Mouse (Mus musculus) midbrain, embryonic 10.5 days (tissue): Measurements from ENCODE around the gene Pdzd8. TPM values are rescaled to one million over a fixed set of nuclear protein-coding genes. Genes with fewer than 3 reads are reported as not detected.

Source experiments
- DNase-seq: peaks from one replicate; pipeline ENCODE4 v3.0.0-alpha.2; 2017; ENCODE audit warnings: low spot score
- H3K27ac ChIP-seq: fragments of 300-500 bp; sonication (generic); replicated peaks from 2 replicates; pipeline ENCODE4 v1.5.1; 2016; ENCODE audit warnings: mild to moderate bottlenecking
- H3K27me3 ChIP-seq: fragments of 300-500 bp; sonication (generic); 2 replicates; pipeline ENCODE4 v1.6.1; 2016; ENCODE audit warnings: low read depth, mild to moderate bottlenecking; ENCODE audit not compliant: poor library complexity, severe bottlenecking
- H3K36me3 ChIP-seq: fragments of 300-500 bp; sonication (generic); 2 replicates; pipeline ENCODE4 v1.6.1; 2016; ENCODE audit warnings: mild to moderate bottlenecking, moderate library complexity
- H3K4me1 ChIP-seq: fragments of 300-500 bp; sonication (generic); 2 replicates; pipeline ENCODE4 v1.6.1; 2016
- H3K4me3 ChIP-seq: fragments of 300-500 bp; sonication (generic); 2 replicates; pipeline ENCODE4 v1.5.1; 2016; ENCODE audit warnings: mild to moderate bottlenecking, moderate library complexity
- H3K9me3 ChIP-seq: fragments of 300-500 bp; sonication (generic); replicated peaks from 2 replicates; pipeline ENCODE4 v1.6.1; 2016; ENCODE audit warnings: mild to moderate bottlenecking
- WGBS: fragments of 180-500 bp; shearing (Covaris S2); methylation state at CpG from one replicate; pipeline ENCODE4 v1.1.7; 2016; 5-methylcytosine and 5-hydroxymethylcytosine counted together
- polyA plus RNA-seq: library from polyadenylated mRNA; unstranded; fragments of >200 nt; fragmentation: Nextera tagmentation; extraction: Ambion mirVana; gene quantifications from 2 replicates; pipeline ENCODE4 v1.2.1, GENCODE M21; 2016

The Pdzd8 gene
- polyA plus RNA-seq, 1 experiment from 2014 or later: 8.1 TPM

DNA sequence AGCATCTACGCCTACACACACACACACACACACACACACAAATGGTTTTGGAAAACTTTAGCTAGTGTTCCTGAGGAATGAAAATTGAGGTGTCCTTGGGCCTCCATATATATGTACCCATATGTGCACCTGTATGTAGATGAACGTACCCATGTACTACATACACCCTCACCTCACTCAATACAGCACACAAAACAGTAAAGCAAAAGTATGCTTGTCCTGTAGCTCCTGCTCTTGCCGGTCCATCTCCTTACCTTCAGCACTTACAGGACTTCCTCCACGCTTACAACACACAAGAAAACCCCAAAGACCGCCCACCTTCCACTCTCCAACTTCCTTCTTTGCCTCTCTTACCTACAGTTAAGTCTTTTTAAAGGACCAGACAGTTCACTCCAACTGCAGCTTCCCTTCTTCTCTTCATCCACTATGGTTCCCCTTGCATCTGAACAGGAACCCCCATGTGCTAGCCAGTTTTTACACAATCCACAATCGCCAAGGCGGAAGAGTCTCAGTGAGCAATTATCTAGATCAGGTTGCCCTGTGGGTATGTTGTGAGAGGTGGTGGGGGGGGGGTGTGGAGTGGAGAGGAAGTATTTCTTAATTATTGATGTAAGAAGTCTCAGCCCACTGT is 4.8 kb upstream of the Pdzd8 start:
- DNase-seq: no peak
- H3K4me3 ChIP-seq: no peak overlapping the region
- WGBS: 88% methylated on average over 7 of the region's 7 CpGs
- H3K4me1 ChIP-seq: peaks cover 10% of the 10 kb centered on the region
- H3K27me3 ChIP-seq: peaks cover 9% of the 10 kb centered on the region; the same call in 1 of the 2 replicates
- no peaks in the 10 kb centered on the region for H3K9me3 ChIP-seq
- H3K36me3 ChIP-seq: no peaks in the 10 kb centered on the region
- no peak overlapping the region for H3K27ac ChIP-seq

GRCm38 (mm10) chr19:59349329-59349960 is 3.9 kb upstream of the Pdzd8 start:
- Histone ChIP-seq H3K27ac (no peak overlapping the region), H3K9me3 (no peaks in the 10 kb centered on the region), H3K36me3 (no peaks in the 10 kb centered on the region), H3K27me3 (peaks cover 4% of the 10 kb centered on the region; the same call in 1 of the 2 replicates), H3K4me3 (no peak overlapping the region), H3K4me1 (peaks cover 17% of the 10 kb centered on the region)
- WGBS: 89% methylated on average over 6 of the region's 6 CpGs
- peak; percentile 8 for DNase-seq

- Histone ChIP-seq H3K4me3 (peak overlapping the region; percentile 90), H3K4me1 (peaks cover 48% of the 10 kb centered on the region), H3K9me3 (no peaks in the 10 kb centered on the region), H3K36me3 (no peaks in the 10 kb centered on the region), H3K27ac (peak overlapping the region; percentile 96), H3K27me3 (peaks cover 4% of the 10 kb centered on the region; the same call in 1 of the 2 replicates)
- DNase-seq: no peak
- WGBS: 3% methylated on average over 11 of the region's 11 CpGs
Measured at GRCm38 (mm10) chr19:59346325-59346724, 745 bp upstream of the Pdzd8 start.

GRCm38 (mm10) chr19:59345081-59345657 is 411 bp downstream of the Pdzd8 start:
- Histone ChIP-seq H3K27me3 (no peaks in the 10 kb centered on the region), H3K36me3 (no peaks in the 10 kb centered on the region), H3K27ac (peak overlapping the region; percentile 96), H3K9me3 (no peaks in the 10 kb centered on the region), H3K4me3 (peak overlapping the region; percentile 90), H3K4me1 (peaks cover 55% of the 10 kb centered on the region)
- under 1% methylated on average over 68 of the region's 70 CpGs for WGBS
- peak; percentile 72 for DNase-seq

DNA sequence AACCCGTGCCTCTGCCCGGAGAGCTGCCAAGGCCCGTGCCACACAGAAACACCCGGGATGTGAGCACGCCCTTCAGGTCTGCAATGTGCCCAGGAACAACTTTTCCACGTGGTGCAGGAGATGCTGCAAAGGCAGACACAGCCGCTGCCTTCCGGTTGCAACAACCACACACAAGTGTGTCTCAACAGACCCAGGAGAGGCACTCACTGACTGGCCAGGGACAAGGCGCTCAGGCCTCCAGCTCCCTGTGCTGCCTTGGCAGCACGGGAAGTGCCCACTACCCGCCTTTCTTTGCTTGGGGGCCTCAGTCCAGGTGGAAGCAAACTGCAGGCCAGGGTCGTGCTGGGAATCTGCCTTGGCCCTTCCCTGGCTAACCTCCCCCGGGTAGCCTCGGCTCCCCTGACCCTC is 1.3 kb downstream of the Pdzd8 start:
- H3K9me3 ChIP-seq: no peaks in the 10 kb centered on the region
- 2% methylated on average over 14 of the region's 14 CpGs for WGBS
- no peaks in the 10 kb centered on the region for H3K27me3 ChIP-seq
- peak; percentile 42 for DNase-seq
- no peaks in the 10 kb centered on the region for H3K36me3 ChIP-seq
- H3K4me1 ChIP-seq: peaks cover 55% of the 10 kb centered on the region
- peak overlapping the region; percentile 90 for H3K4me3 ChIP-seq
- H3K27ac ChIP-seq: peak overlapping the region; percentile 96

GRCm38 (mm10) chr19:59342964-59343363 is 2.6 kb downstream of the Pdzd8 start:
- Histone ChIP-seq H3K9me3 (no peaks in the 10 kb centered on the region), H3K27ac (no peak overlapping the region), H3K4me3 (peak overlapping the region; percentile 90), H3K27me3 (no peaks in the 10 kb centered on the region), H3K4me1 (peaks cover 58% of the 10 kb centered on the region), H3K36me3 (peaks cover under 1% of the 10 kb centered on the region; the same call in 1 of the 2 replicates)
- 31% methylated on average over 2 of the region's 2 CpGs for WGBS
- no peak for DNase-seq

DNA sequence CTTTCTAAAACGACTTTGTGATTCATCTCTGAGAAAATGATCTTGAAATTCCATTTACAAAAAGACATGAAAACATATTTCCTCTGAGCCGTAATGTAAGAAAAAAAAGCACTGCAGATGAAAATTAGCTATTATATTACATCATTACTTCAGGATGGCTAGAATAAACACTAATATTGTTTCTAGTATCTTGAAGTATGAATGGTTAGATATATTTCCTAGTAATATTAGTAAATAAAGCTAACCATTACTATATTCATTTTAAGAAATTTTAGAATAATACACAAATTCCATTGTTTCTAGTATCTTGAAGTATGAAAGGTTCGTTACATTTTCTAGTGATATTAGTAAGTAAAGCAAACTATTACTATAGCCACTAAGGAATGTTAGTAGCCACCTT is 5.7 kb downstream of the Pdzd8 start:
- H3K27me3 ChIP-seq: no peaks in the 10 kb centered on the region
- 91% methylated on average over 3 of the region's 3 CpGs for WGBS
- H3K36me3 ChIP-seq: peaks cover 12% of the 10 kb centered on the region
- H3K27ac ChIP-seq: no peak overlapping the region
- H3K4me3 ChIP-seq: no peak overlapping the region
- H3K9me3 ChIP-seq: no peaks in the 10 kb centered on the region
- peaks cover 46% of the 10 kb centered on the region for H3K4me1 ChIP-seq
- no peak for DNase-seq

GRCm38 (mm10) chr19:59337872-59338681 is 7.5 kb downstream of the Pdzd8 start:
- Histone ChIP-seq H3K27ac (no peak overlapping the region), H3K4me1 (peaks cover 28% of the 10 kb centered on the region), H3K27me3 (no peaks in the 10 kb centered on the region), H3K4me3 (no peak overlapping the region), H3K36me3 (peaks cover 17% of the 10 kb centered on the region), H3K9me3 (no peaks in the 10 kb centered on the region)
- DNase-seq: no peak
- WGBS: 95% methylated on average over 3 of the region's 3 CpGs

- Histone ChIP-seq H3K36me3 (peaks cover 19% of the 10 kb centered on the region), H3K4me1 (peaks cover 13% of the 10 kb centered on the region), H3K4me3 (no peak overlapping the region), H3K9me3 (no peaks in the 10 kb centered on the region), H3K27me3 (no peaks in the 10 kb centered on the region), H3K27ac (no peak overlapping the region)
- no peak for DNase-seq
- 90% methylated on average over 1 of the region's 1 CpGs for WGBS
Measured at GRCm38 (mm10) chr19:59336655-59337054, 8.9 kb downstream of the Pdzd8 start.

DNA sequence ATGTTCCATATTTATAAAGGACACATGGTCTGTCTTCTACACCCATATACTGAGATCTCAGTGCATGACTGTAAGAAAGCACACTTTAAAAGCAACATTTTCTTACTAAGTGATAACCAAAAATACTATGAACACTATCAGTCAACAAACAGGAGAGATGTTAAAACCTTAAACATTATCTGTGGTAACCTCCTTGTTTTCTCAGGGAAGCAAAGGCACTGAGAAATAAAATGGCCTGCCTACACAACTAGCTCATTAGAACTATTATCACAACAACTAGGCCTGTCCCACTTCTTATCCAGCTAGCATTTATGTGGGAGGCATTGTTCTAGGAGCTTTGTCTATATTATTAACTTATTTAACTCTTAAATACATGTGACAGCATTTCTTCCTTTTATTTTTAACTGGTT is 14.8 kb downstream of the Pdzd8 start:
- H3K27ac ChIP-seq: no peak overlapping the region
- no peaks in the 10 kb centered on the region for H3K4me1 ChIP-seq
- H3K27me3 ChIP-seq: no peaks in the 10 kb centered on the region
- no peak for DNase-seq
- H3K9me3 ChIP-seq: no peaks in the 10 kb centered on the region
- peaks cover 14% of the 10 kb centered on the region; the same call in 1 of the 2 replicates for H3K36me3 ChIP-seq
- H3K4me3 ChIP-seq: no peak overlapping the region

DNA sequence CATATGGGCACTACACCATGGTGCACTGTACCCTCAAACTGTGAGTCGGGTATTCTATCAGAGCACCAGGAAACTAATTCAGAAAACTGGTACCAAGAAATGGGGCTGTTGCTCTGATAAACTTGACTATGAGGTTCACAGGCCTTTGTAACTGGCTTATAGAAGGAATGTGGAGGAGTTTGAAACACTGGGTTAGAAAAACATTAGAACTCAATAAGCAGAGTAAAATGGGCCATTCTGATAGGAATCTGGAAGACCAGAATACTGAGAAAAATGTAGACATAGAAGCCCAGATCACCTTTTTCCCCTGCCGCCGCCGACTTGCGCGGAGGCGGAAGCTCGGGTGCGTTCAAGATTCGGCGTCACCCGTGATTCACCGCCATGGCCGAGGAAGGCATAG is 23.6 kb downstream of the Pdzd8 start, which contains the start of gene Rps12-ps3:
Rps12-ps3 (plus strand) TSS at position 301 of the 400 bp plus-strand sequence.
- Histone ChIP-seq H3K9me3 (no peaks in the 10 kb centered on the region), H3K4me1 (no peaks in the 10 kb centered on the region), H3K4me3 (no peak within 1 kb of the TSS), H3K36me3 (peaks cover 27% of the 10 kb centered on the region), H3K27ac (no peak within 1 kb of the TSS), H3K27me3 (no peaks in the 10 kb centered on the region)
- DNase-seq: no peak
- WGBS: 96% methylated on average over 14 of the region's 14 CpGs

GRCm38 (mm10) chr19:59316571-59316970 is 29.0 kb downstream of the Pdzd8 start:
- Histone ChIP-seq H3K4me1 (no peaks in the 10 kb centered on the region), H3K27me3 (no peaks in the 10 kb centered on the region), H3K36me3 (peaks cover 27% of the 10 kb centered on the region), H3K9me3 (no peaks in the 10 kb centered on the region), H3K4me3 (no peak overlapping the region), H3K27ac (no peak overlapping the region)
- no peak for DNase-seq
